Mouse (Mus musculus) ES-Bruce4 (cell line): Measurements from ENCODE around the gene Rps7.

ENCODE experiments used
- CTCF ChIP-seq: IDR thresholded peaks from one replicate; pipeline ENCODE4 v1.8.1; 2011; ENCODE audit warnings: low read depth, low read length
- EP300 ChIP-seq: IDR thresholded peaks from 2 replicates; pipeline ENCODE4 v1.6.1; 2011; ENCODE audit warnings: low read depth, low read length; ENCODE audit not compliant: insufficient read depth
- POLR2A ChIP-seq: IDR thresholded peaks from one replicate; pipeline ENCODE4 v1.8.1; 2011; ENCODE audit warnings: low read length; ENCODE audit not compliant: insufficient read depth

GRCm38 (mm10) chr12:28628436-28628835 lies 7.3 kb downstream of the Rps7 start:
- TF ChIP-seq POLR2A (no peak), CTCF (no peak), EP300 (no peak)
